Mouse (Mus musculus) liver, embryonic 14 days (tissue): ENCODE measurements around the gene Rpusd3. TPM values are rescaled to one million over a fixed set of nuclear protein-coding genes. Genes with fewer than 3 reads are reported as not detected.

Experiments used
- polyA plus RNA-seq: library from polyadenylated mRNA; depleted of rRNA; stranded (reverse); fragments of >200 nt; gene quantifications from 2 replicates; pipeline ENCODE4 v1.2.3, GENCODE M21; 2012; rRNA removed

The Rpusd3 gene
- 10.2 and 11.6 TPM in 2 replicates for polyA plus RNA-seq

DNA sequence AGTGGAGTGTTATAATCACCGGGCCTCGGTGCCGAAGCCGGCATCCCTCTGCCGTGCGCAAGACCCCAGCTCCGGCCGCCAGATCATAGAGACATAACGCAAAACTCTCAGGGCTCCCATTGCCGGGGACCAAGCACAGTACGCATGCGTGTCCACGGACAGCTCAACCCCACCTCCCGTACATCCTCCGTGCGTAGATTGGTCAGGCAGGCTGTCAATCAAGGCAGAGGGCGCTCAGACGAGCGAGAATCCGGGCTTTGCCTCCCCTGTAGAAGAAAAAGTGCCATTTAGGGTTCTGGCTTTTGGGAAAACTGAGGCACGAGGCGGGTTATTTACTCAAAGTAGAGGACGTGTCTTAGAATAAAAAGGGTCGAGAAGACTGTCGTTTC, at the start of gene Rpusd3:
Gene Rpusd3 (minus strand): TSS at position 142 of the 389 bp plus-strand sequence.

GRCm38 (mm10) chr6:113457952-113458534, 38.9 kb upstream of the Rpusd3 start, which contains the start of gene Il17re:
TSS of gene Il17re (plus strand) at chr6:113458484.

DNA sequence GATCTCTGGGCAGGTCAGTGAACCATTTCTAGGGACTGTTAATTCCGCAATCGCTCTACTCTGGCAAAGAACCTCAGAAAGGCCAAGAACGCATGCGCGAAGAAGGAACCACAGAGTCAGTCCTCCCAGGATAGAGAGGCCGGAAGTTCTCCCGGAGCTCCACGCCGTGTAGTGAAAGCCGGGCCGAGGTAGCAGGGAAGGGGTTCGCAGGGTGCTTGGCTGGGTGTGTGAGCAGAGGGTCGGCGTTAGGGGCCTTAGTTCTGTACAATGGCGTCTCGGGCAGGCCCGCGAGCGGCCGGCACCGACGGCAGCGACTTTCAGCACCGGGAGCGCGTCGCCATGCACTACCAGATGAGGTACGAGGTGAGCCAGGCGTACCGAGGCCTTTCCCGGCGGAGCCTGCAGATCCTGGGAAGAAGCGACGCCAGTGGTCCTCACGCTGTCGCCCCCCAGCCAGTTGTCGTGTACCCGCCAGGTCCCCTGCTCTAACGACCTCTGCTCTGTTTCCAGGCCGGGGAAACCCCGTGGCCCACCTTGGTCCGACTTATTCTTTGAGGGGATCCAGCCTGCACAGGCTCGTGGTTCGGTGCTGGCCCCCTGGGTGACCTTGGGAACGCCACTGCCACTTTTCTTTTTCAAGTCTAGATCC, 23.4 kb upstream of the Rpusd3 start, which contains the start of gene Jagn1:
Gene Jagn1 (plus strand): TSS at position 128 of the 649 bp plus-strand sequence.

GRCm38 (mm10) chr6:113435664-113436205, 16.6 kb upstream of the Rpusd3 start, which contains the start of gene Cidec:
TSS of gene Cidec (minus strand) at chr6:113435760.

DNA sequence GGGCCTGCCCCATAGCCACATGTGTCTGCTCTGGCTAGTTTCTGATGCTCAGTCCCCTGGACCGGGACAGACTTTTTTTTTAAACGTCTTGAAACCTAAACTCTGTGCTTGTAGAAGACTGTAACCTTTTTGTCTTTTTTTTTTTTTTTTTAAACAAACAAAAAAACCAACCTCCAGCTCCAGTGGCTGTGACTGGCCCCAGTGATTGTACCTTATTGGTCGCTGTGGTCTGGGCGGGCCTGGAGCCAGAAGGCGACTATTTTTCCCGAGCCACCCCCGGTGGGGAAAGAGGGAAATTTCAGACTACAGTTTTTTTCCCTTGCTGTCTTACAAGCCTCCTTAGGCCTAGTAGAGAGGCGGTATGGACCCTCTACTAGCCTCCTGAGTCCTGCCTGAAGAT, 30.2 kb downstream of the Rpusd3 start, which contains the start of gene Ttll3:
Gene Ttll3 (plus strand): TSS at position 301 of the 400 bp plus-strand sequence.

DNA sequence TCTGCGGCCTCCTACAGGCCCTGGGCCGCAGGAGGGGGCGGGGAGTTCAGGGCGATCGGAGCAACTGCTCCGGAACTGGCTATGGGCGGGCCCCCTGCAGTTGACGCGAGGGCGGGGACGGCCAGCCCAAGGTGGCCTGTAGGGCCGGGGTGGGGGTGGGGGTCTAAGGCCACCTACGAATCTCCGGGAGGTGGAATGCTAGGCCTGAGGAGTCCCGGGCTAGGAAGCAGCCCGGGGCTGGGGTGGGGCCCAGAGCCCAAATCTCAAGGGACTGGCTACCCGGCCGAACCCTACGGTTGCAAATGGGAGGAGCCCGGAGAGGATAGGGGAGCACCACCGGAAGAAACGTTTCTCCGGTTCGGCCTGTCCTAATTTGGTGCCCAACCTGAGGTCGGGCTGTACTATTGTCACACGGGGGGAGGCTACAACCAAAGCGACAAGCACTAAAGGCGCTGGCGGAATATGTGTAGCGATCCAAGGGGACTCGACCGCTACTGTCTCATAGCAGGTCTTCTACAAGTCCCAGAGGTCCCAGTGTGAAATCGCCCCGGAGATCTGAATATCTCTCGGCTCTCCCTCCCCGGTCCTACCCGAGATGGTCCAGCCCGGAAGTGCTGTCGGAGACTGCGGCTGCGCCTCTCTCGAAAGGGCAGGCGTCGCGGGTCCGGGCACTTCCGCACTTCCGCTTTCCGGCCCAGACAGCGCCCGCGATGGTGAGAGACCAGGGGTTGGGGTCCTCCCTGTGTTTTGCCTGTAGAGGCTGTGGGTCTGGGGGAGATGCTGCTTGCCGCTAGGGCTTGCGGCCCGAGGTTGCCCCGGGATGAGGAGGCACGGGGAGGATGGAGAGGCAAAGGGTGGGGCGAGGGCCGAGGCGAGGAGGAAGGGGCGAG, 41.4 kb downstream of the Rpusd3 start, which contains the start of the genes Tada3 and Arpc4:
Gene Tada3 (minus strand): TSS at position 388 of the 890 bp plus-strand sequence.
Gene Arpc4 (plus strand): TSS at position 620 of the 890 bp plus-strand sequence.

Other genes starting within 250 kb of the Rpusd3 start
- 0.02 TPM in 2 replicates for gene Lhfpl4, start 224.0 kb downstream of the Rpusd3 start, polyA plus RNA-seq
- gene Mtmr14, start 181.5 kb downstream of the Rpusd3 start, polyA plus RNA-seq: 10.2 and 11.7 TPM in 2 replicates
- gene Cpne9, start 137.0 kb downstream of the Rpusd3 start, polyA plus RNA-seq: 0.01 and 0.02 TPM in 2 replicates
- 10.3 and 12.5 TPM in 2 replicates for gene Brpf1, start 112.2 kb downstream of the Rpusd3 start, polyA plus RNA-seq
- gene Ogg1, start 92.4 kb downstream of the Rpusd3 start, polyA plus RNA-seq: 7.3 and 8.2 TPM in 2 replicates
- 8.9 and 9.5 TPM in 2 replicates for gene Camk1, start 75.4 kb downstream of the Rpusd3 start, polyA plus RNA-seq
- 14.0 and 15.7 TPM in 2 replicates for gene Tada3, start 41.5 kb downstream of the Rpusd3 start, polyA plus RNA-seq
- gene Arpc4, start 41.2 kb downstream of the Rpusd3 start, polyA plus RNA-seq: 39.9 and 50.0 TPM in 2 replicates
- 1.7 and 2.2 TPM in 2 replicates for gene Ttll3, start 30.1 kb downstream of the Rpusd3 start, polyA plus RNA-seq
- gene Cidec, start 16.4 kb upstream of the Rpusd3 start, polyA plus RNA-seq: 0.02 TPM in 1 of 2 replicates, not detected in the other
- gene Jagn1, start 23.2 kb upstream of the Rpusd3 start, polyA plus RNA-seq: 21.3 and 24.6 TPM in 2 replicates
- gene Il17re, start 39.1 kb upstream of the Rpusd3 start, polyA plus RNA-seq: 0.08 and 0.14 TPM in 2 replicates
- 3.1 and 3.4 TPM in 2 replicates for gene Il17rc, start 52.1 kb upstream of the Rpusd3 start, polyA plus RNA-seq
- gene Creld1, start 64.0 kb upstream of the Rpusd3 start, polyA plus RNA-seq: 2.8 and 3.3 TPM in 2 replicates
- 0.01 TPM in 1 of 2 replicates, not detected in the other for gene Prrt3, start 82.6 kb upstream of the Rpusd3 start, polyA plus RNA-seq
- 19.8 and 23.1 TPM in 2 replicates for gene Emc3, start 112.3 kb upstream of the Rpusd3 start, polyA plus RNA-seq
- gene Fancd2, start 112.3 kb upstream of the Rpusd3 start, polyA plus RNA-seq: 7.8 and 9.5 TPM in 2 replicates
- not detected in 2 replicates for gene Fancd2os, start 181.4 kb upstream of the Rpusd3 start, polyA plus RNA-seq
- gene Brk1, start 185.4 kb upstream of the Rpusd3 start, polyA plus RNA-seq: 67.4 and 76.9 TPM in 2 replicates
- gene Vhl, start 204.6 kb upstream of the Rpusd3 start, polyA plus RNA-seq: 3.8 and 4.0 TPM in 2 replicates
- 21.7 and 29.0 TPM in 2 replicates for gene Irak2, start 219.1 kb upstream of the Rpusd3 start, polyA plus RNA-seq